7 mouse cellular contexts compared by ENCODE assay signal in genomic region chr8:88299907-88300603, GRCm38 (mm10). TPM values are rescaled to one million over a fixed set of nuclear protein-coding genes. Genes with fewer than 3 reads are reported as not detected.
DNase-seq lines count a peak whose midpoint lies in the region; ATAC-seq lines count a peak whose summit lies in the region.

No protein-coding gene starts in this region.

- no peaks in the 10 kb centered on the region for H3K36me3 ChIP-seq in midbrain, embryonic 10.5 days
- H3K36me3 ChIP-seq in midbrain, embryonic 14.5 days (ENCODE audit: control insufficient read depth, insufficient read depth, low read length), result no peaks in the 10 kb centered on the region
- H3K36me3 ChIP-seq in embryonic facial prominence, embryonic 11.5 days (replicated peaks; ENCODE audit: control insufficient read depth, insufficient read depth, low read depth, low read length), result no peaks in the 10 kb centered on the region
- H3K36me3 ChIP-seq in stomach, embryonic 14.5 days (ENCODE audit: control insufficient read depth, insufficient read depth, low read length), result no peaks in the 10 kb centered on the region
- H3K36me3 ChIP-seq in forebrain, embryonic 14.5 days (ENCODE audit: control insufficient read depth, insufficient read depth, low read length), result no peaks in the 10 kb centered on the region

- DNase-seq in midbrain, embryonic 10.5 days (ENCODE audit: low spot score), result no peak
- DNase-seq in midbrain, embryonic 14.5 days, result no peak
- no peak for DNase-seq in embryonic facial prominence, embryonic 11.5 days (ENCODE audit: low spot score)
- DNase-seq in liver, result peak; percentile 88
- no peak for DNase-seq in forebrain, embryonic 14.5 days (ENCODE audit: low spot score)
- no peak for DNase-seq in left cerebral cortex, adult 11 months (ENCODE audit: low spot score)

- 77% methylated on average over 10 of the region's 10 CpGs for WGBS in midbrain, embryonic 10.5 days
- WGBS in midbrain, embryonic 14.5 days, result 85% methylated on average over 10 of the region's 10 CpGs
- WGBS in embryonic facial prominence, embryonic 11.5 days, result 80% methylated on average over 10 of the region's 10 CpGs
- WGBS in stomach, embryonic 14.5 days, result 66% methylated on average over 10 of the region's 10 CpGs
- WGBS in forebrain, embryonic 14.5 days, result 83% methylated on average over 10 of the region's 10 CpGs

- H3K4me2 ChIP-seq in midbrain, embryonic 14.5 days (ENCODE audit: low read length), result no peak overlapping the region
- H3K4me2 ChIP-seq in embryonic facial prominence, embryonic 11.5 days (ENCODE audit: low read depth, low read length), result no peak overlapping the region
- no peak overlapping the region for H3K4me2 ChIP-seq in stomach, embryonic 14.5 days (replicated peaks; ENCODE audit: low read depth, low read length)
- no peak overlapping the region for H3K4me2 ChIP-seq in forebrain, embryonic 14.5 days (ENCODE audit: low read length)

- 0 out of 2 replicates have a peak overlapping the region, but pooled peaks have one; percentile 4 for H3K4me3 ChIP-seq in midbrain, embryonic 10.5 days
- H3K4me3 ChIP-seq in midbrain, embryonic 14.5 days (replicated peaks; ENCODE audit: low read depth, low read length), result no peak overlapping the region
- no peak overlapping the region for H3K4me3 ChIP-seq in embryonic facial prominence, embryonic 11.5 days (ENCODE audit: low read depth, low read length)
- no peak overlapping the region for H3K4me3 ChIP-seq in stomach, embryonic 14.5 days (ENCODE audit: low read depth, low read length)
- no peak overlapping the region for H3K4me3 ChIP-seq in forebrain, embryonic 14.5 days (ENCODE audit: low read depth, low read length)

- ATAC-seq in midbrain, embryonic 14.5 days (ENCODE audit: low FRiP score, low TSS enrichment), result no peak
- ATAC-seq in embryonic facial prominence, embryonic 11.5 days (replicated peaks; ENCODE audit: insufficient number of reproducible peaks, low FRiP score, low TSS enrichment, low read depth), result 0 out of 2 replicates have a peak, but pooled peaks have one; percentile 17
- no peak for ATAC-seq in stomach, embryonic 14.5 days (ENCODE audit: insufficient number of reproducible peaks, insufficient read depth, low FRiP score, low read depth)
- no peak for ATAC-seq in forebrain, embryonic 14.5 days

- no peak overlapping the region for H3K9ac ChIP-seq in midbrain, embryonic 14.5 days (replicated peaks; ENCODE audit: low read length)
- no peak overlapping the region; the same call in 1 of the 2 replicates for H3K9ac ChIP-seq in embryonic facial prominence, embryonic 11.5 days (replicated peaks; ENCODE audit: low read length)
- no peak overlapping the region for H3K9ac ChIP-seq in stomach, embryonic 14.5 days (replicated peaks; ENCODE audit: low read depth, low read length)
- H3K9ac ChIP-seq in forebrain, embryonic 14.5 days (ENCODE audit: low read length), result no peak overlapping the region

- H3K4me1 ChIP-seq in midbrain, embryonic 10.5 days, result peaks cover 23% of the 10 kb centered on the region
- H3K4me1 ChIP-seq in midbrain, embryonic 14.5 days (ENCODE audit: control insufficient read depth, insufficient read depth, low read length), result peaks cover 5% of the 10 kb centered on the region; the same call in 1 of the 2 replicates
- H3K4me1 ChIP-seq in embryonic facial prominence, embryonic 11.5 days (ENCODE audit: control insufficient read depth, insufficient read depth, low read length), result no peaks in the 10 kb centered on the region
- H3K4me1 ChIP-seq in stomach, embryonic 14.5 days (ENCODE audit: control insufficient read depth, insufficient read depth, low read length), result no peaks in the 10 kb centered on the region
- peaks cover 2% of the 10 kb centered on the region; the same call in 1 of the 2 replicates for H3K4me1 ChIP-seq in forebrain, embryonic 14.5 days (ENCODE audit: control insufficient read depth, insufficient read depth, low read length)

- peak overlapping the region; percentile 56 for H3K27ac ChIP-seq in midbrain, embryonic 10.5 days (replicated peaks)
- H3K27ac ChIP-seq in midbrain, embryonic 14.5 days (replicated peaks; ENCODE audit: low read depth, low read length), result no peak overlapping the region
- no peak overlapping the region for H3K27ac ChIP-seq in embryonic facial prominence, embryonic 11.5 days (replicated peaks; ENCODE audit: low read depth, low read length)
- H3K27ac ChIP-seq in stomach, embryonic 14.5 days (ENCODE audit: low read length), result peak overlapping the region; percentile 15; the same call in 1 of the 2 replicates
- H3K27ac ChIP-seq in forebrain, embryonic 14.5 days (ENCODE audit: low read depth, low read length), result no peak overlapping the region

- no peaks in the 10 kb centered on the region for H3K9me3 ChIP-seq in midbrain, embryonic 10.5 days (replicated peaks)
- no peaks in the 10 kb centered on the region for H3K9me3 ChIP-seq in midbrain, embryonic 14.5 days (ENCODE audit: control insufficient read depth, low read length)
- H3K9me3 ChIP-seq in embryonic facial prominence, embryonic 11.5 days (replicated peaks; ENCODE audit: control insufficient read depth, low read length), result no peaks in the 10 kb centered on the region
- H3K9me3 ChIP-seq in stomach, embryonic 14.5 days (ENCODE audit: control insufficient read depth, low read depth, low read length), result no peaks in the 10 kb centered on the region
- H3K9me3 ChIP-seq in forebrain, embryonic 14.5 days (replicated peaks; ENCODE audit: control insufficient read depth, low read length), result no peaks in the 10 kb centered on the region

- no peaks in the 10 kb centered on the region for H3K27me3 ChIP-seq in midbrain, embryonic 10.5 days (ENCODE audit: low read depth, poor library complexity, severe bottlenecking)
- H3K27me3 ChIP-seq in midbrain, embryonic 14.5 days (ENCODE audit: control insufficient read depth, insufficient read depth, low read length), result no peaks in the 10 kb centered on the region
- H3K27me3 ChIP-seq in embryonic facial prominence, embryonic 11.5 days (ENCODE audit: control insufficient read depth, insufficient read depth, low read length), result no peaks in the 10 kb centered on the region
- H3K27me3 ChIP-seq in stomach, embryonic 14.5 days (ENCODE audit: control insufficient read depth, insufficient read depth, low read length), result no peaks in the 10 kb centered on the region
- no peaks in the 10 kb centered on the region for H3K27me3 ChIP-seq in forebrain, embryonic 14.5 days (replicated peaks; ENCODE audit: control insufficient read depth, insufficient read depth, low read length)

RNA-seq across cellular contexts. Expression of gene Adcy7, which starts 27.9 kb away (rescaled TPM):
- polyA plus RNA-seq in midbrain, embryonic 10.5 days (2016; fragmentation: Nextera tagmentation; extraction: Ambion mirVana), result 2.2 and 3.2 TPM in 2 replicates
- 1.8 and 2.6 TPM in 2 replicates for polyA plus RNA-seq in midbrain, embryonic 14.5 days (2014; fragmentation: Nextera tagmentation; extraction: Ambion mirVana)
- polyA plus RNA-seq in embryonic facial prominence, embryonic 11.5 days (2014; fragmentation: Nextera tagmentation; extraction: Ambion mirVana), result 2.1 and 2.4 TPM in 2 replicates
- polyA plus RNA-seq in stomach, embryonic 14.5 days (2014; fragmentation: Nextera tagmentation; extraction: Ambion mirVana), result 3.8 and 5.0 TPM in 2 replicates
- 1.1 and 1.3 TPM in 2 replicates for polyA plus RNA-seq in forebrain, embryonic 14.5 days (2014; fragmentation: Nextera tagmentation; extraction: Ambion mirVana)

Comparison
In these comparisons a context has a peak if more than half of its experiments do, and no peak if none do; other contexts are left out.
1. H3K27ac ChIP-seq: peak in midbrain, embryonic 10.5 days (single experiment) and stomach, embryonic 14.5 days (single experiment); none in midbrain, embryonic 14.5 days (single experiment), embryonic facial prominence, embryonic 11.5 days (single experiment) and forebrain, embryonic 14.5 days (single experiment).